Mouse (Mus musculus) brain, embryonic 14.5 days (tissue): ENCODE results near the gene Clns1a.

Experiments used
- CTCF ChIP-seq: fragments of 200-500 bp; IDR thresholded peaks from 2 replicates; pipeline ENCODE4 v1.5.1; 2012; ENCODE audit warnings: inconsistent platforms, mild to moderate bottlenecking, moderate library complexity, borderline replicate concordance; ENCODE audit not compliant: insufficient read depth, insufficient read length; ENCODE audit errors: extremely low read depth
- POLR2A ChIP-seq: fragments of 200-500 bp; IDR thresholded peaks from 2 replicates; pipeline ENCODE4 v1.6.1; 2012; ENCODE audit warnings: mild to moderate bottlenecking, inconsistent platforms, borderline replicate concordance; ENCODE audit not compliant: poor library complexity, insufficient read depth, insufficient read length, severe bottlenecking; ENCODE audit errors: extremely low read depth

DNA sequence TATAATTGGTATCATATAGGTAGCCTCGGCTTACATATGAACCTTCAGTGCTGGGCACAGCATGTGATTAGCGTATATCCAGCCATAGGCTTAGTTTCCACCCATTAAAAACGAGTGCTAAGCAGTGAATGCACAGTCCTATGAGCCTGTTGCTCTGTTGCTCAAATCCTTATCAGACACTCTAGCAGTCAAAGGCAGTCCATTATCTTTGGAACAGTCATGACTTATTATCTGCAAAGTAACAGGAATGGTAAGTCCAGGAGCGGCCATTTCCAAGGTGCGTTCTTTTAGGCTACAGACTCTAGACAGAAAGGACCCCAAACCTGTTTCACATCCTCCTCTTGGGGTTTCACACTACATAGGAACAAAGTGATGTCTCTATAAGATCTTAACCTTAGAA lies 37.2 kb downstream of the Clns1a start:
- TF ChIP-seq CTCF (no peak), POLR2A (no peak)
